Comparison of ENCODE assay signal across 16 mouse cellular contexts in genomic region chr17:10936698-10937097, GRCm38 (mm10).
"Had no signal": no experiment of that assay in that cellular context is flagged by ENCODE, and none has a peak within 500 bp of the region (broad histone marks: within the 10 kb centered on the region; RNA-seq: fewer than 3 reads in every experiment).

No protein-coding gene starts in this region.

- H3K9me3 ChIP-seq: neural tube, embryonic 13.5 days; neural tube, embryonic 15.5 days; stomach, embryonic 15.5 days had no signal

- DNase-seq: retina, postnatal 1 day; right cerebral cortex, adult 18-20 months; right cerebral cortex, postnatal 14 days; right cerebral cortex, postnatal 25 days; right cerebral cortex, postnatal 4 days; spleen, adult 18-20 months; thymus, adult 18-20 months; thymus, adult 2 months; thymus, postnatal 14 days; thymus, postnatal 25 days; thymus, postnatal 36 days; thymus, postnatal 4 days had no signal

- H3K36me3 ChIP-seq: neural tube, embryonic 13.5 days; neural tube, embryonic 15.5 days; stomach, embryonic 15.5 days had no signal

- H3K4me3 ChIP-seq: neural tube, embryonic 13.5 days; neural tube, embryonic 15.5 days; stomach, embryonic 15.5 days had no signal

- H3K27ac ChIP-seq: neural tube, embryonic 13.5 days; neural tube, embryonic 15.5 days; stomach, embryonic 15.5 days; stomach, postnatal 0 days had no signal

- H3K9ac ChIP-seq: neural tube, embryonic 13.5 days; neural tube, embryonic 15.5 days; stomach, embryonic 15.5 days had no signal

- H3K27me3 ChIP-seq: neural tube, embryonic 13.5 days; neural tube, embryonic 15.5 days; stomach, embryonic 15.5 days had no signal
